Mouse (Mus musculus): ENCODE measurements at regions not wholly inside any gene's neighbourhood (a gene's known extent, or its start where the extent isn't known, plus 50 kb on each side); places are given as distances from the start of the nearest gene placed in this dataset.
"Not testable (repeated sequence)": the region's sequence is repeated elsewhere in the genome, so short reads cannot be mapped to it uniquely, and the experiment has no call there.

DNA sequence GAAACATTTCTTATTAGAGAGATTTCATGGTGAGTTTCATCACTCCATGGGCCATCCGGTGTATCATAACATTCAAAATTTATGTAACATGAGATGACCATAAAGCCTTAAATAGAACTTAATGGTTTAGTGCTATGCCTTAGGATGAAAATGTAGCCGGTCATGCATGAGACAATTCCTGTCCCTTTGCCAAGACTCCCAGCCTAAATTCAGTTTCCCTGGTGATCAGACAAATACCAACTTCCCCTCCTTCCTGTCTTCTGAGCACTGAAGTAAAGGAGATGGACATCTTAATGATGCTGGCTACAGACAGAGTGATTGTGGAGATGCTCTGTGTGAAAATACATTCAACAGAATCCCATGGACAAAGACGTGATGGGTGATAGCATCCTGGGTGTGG, 322.7 kb downstream of the Ets1 start:
- ATAC-seq (ENCODE audit: insufficient read depth, low FRiP score): no peak
- Histone ChIP-seq H3K36me3 (ENCODE audit: control insufficient read depth, insufficient read depth, low read length) (no peaks in the 10 kb centered on the region), H3K27ac (ENCODE audit: low read length) (no peak overlapping the region), H3K4me2 (ENCODE audit: low read depth, low read length) (no peak overlapping the region), H3K9me3 (replicated peaks; ENCODE audit: control insufficient read depth, low read length) (no peaks in the 10 kb centered on the region), H3K27me3 (ENCODE audit: control insufficient read depth, insufficient read depth, low read length) (no peaks in the 10 kb centered on the region), H3K9ac (ENCODE audit: low read length) (no peak overlapping the region), H3K4me3 (replicated peaks; ENCODE audit: low read length) (no peak overlapping the region), H3K4me1 (ENCODE audit: control insufficient read depth, insufficient read depth, low read length) (no peaks in the 10 kb centered on the region)
- 63% methylated on average over 3 of the region's 3 CpGs for WGBS

DNA sequence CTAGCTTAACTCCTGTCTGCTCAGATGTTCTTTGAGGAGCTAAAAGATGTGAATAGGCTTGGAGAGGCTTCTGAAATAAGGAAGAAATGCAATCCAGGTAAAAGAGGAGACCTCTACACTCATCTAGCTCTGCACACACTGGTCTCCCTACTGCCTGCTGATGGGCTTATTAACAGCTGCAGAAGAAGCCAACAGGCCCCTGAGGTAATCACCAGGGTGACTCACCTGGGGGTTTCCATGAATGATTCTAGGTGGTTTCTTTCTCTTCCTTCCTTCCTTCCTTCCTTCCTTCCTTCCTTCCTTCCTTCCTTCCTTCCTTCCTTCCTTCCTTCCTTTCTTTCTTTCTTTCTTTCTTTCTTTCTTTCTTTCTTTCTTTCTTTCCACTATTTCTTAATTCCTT, 323.4 kb downstream of the Ets1 start:
- not testable (repeated sequence) for H3K4me3 ChIP-seq (replicated peaks; ENCODE audit: low read length); H3K27me3 ChIP-seq (ENCODE audit: control insufficient read depth, insufficient read depth, low read length); H3K9me3 ChIP-seq (replicated peaks; ENCODE audit: control insufficient read depth, low read length); H3K4me2 ChIP-seq (ENCODE audit: low read depth, low read length); H3K9ac ChIP-seq (ENCODE audit: low read length); H3K36me3 ChIP-seq (ENCODE audit: control insufficient read depth, insufficient read depth, low read length); H3K27ac ChIP-seq (ENCODE audit: low read length); ATAC-seq (ENCODE audit: insufficient read depth, low FRiP score); H3K4me1 ChIP-seq (ENCODE audit: control insufficient read depth, insufficient read depth, low read length)

DNA sequence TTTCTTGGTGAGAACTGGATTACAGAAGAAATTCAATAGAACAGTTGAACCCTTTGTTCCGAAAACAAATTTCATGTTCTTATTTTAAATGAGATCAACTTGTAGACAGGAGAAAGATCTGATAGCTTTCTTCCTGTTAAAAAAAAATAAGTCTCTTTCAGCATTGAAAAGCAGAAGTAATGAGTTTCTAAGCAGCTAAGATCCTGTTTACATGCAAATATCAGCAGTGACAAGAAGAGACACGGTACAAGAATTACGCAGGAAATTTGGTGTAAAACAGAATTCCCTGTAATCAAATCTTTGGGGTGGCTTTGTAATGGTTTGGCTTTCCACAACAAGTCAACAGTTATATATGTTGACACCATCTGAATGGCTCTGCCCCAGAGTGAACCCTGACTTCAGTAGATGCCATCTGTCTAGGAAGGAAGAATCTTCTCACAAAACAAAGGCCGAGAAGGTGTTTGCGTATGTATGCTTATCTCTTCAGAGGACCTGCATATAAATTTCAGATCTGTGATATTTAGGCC, 326.7 kb downstream of the Ets1 start:
- no peak overlapping the region for H3K27ac ChIP-seq (ENCODE audit: low read length)
- no peaks in the 10 kb centered on the region for H3K4me1 ChIP-seq (ENCODE audit: control insufficient read depth, insufficient read depth, low read length)
- H3K9me3 ChIP-seq (replicated peaks; ENCODE audit: control insufficient read depth, low read length): no peaks in the 10 kb centered on the region
- WGBS: 85% methylated on average over 5 of the region's 5 CpGs
- H3K4me3 ChIP-seq (replicated peaks; ENCODE audit: low read length): no peak overlapping the region
- no peaks in the 10 kb centered on the region for H3K27me3 ChIP-seq (ENCODE audit: control insufficient read depth, insufficient read depth, low read length)
- H3K9ac ChIP-seq (ENCODE audit: low read length): no peak overlapping the region
- H3K36me3 ChIP-seq (ENCODE audit: control insufficient read depth, insufficient read depth, low read length): no peaks in the 10 kb centered on the region
- ATAC-seq (ENCODE audit: insufficient read depth, low FRiP score): no peak
- H3K4me2 ChIP-seq (ENCODE audit: low read depth, low read length): no peak overlapping the region

DNA sequence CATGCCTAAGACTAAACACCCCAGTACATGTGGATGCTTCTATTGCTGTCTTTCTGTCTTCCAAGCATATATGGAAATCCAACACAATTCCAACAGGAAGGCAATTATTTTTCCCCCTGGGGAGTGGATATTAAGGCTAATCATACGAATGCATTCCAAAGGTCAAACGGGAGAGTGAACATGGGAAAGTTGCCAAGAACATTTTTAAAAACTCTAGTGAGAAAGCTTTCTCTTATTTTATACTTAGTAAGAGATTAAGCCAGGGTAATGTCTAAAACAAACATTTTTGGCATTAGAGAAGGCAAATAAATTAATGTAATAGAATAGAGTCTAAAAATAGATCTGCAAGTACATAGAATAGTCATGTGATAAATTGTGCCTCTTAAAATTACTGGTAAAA, 332.4 kb downstream of the Ets1 start:
- no peak for ATAC-seq (ENCODE audit: insufficient read depth, low FRiP score)
- Histone ChIP-seq H3K36me3 (ENCODE audit: control insufficient read depth, insufficient read depth, low read length) (no peaks in the 10 kb centered on the region), H3K4me2 (ENCODE audit: low read depth, low read length) (no peak overlapping the region), H3K9me3 (replicated peaks; ENCODE audit: control insufficient read depth, low read length) (no peaks in the 10 kb centered on the region), H3K27ac (ENCODE audit: low read length) (no peak overlapping the region), H3K4me1 (ENCODE audit: control insufficient read depth, insufficient read depth, low read length) (peaks cover 4% of the 10 kb centered on the region; the same call in 1 of the 2 replicates), H3K9ac (ENCODE audit: low read length) (no peak overlapping the region), H3K27me3 (ENCODE audit: control insufficient read depth, insufficient read depth, low read length) (no peaks in the 10 kb centered on the region), H3K4me3 (replicated peaks; ENCODE audit: low read length) (no peak overlapping the region)
- WGBS: 14% methylated on average over 2 of the region's 2 CpGs

DNA sequence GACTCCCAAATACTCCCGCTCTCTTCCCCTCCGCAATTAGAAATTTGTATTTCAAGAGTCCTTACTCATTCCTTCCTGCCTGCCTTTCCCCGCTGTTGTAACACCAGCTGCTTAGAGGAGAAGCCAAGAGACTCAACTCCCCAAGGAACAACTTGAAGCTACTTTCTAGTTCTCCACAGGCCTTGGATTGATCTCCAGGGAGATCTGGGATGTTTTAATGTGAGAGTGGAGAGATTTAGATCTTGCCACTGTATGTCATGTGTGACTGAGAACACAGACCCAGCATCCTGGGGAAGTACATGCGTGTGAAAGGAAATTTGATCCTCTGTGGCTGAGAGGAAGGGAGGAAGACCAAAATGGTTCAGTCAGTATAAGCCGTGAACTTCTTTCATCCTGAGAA, 335.4 kb downstream of the Ets1 start:
- H3K27ac ChIP-seq (ENCODE audit: low read length): no peak overlapping the region
- H3K4me2 ChIP-seq (ENCODE audit: low read depth, low read length): no peak overlapping the region
- no peak for ATAC-seq (ENCODE audit: insufficient read depth, low FRiP score)
- no peaks in the 10 kb centered on the region for H3K27me3 ChIP-seq (ENCODE audit: control insufficient read depth, insufficient read depth, low read length)
- H3K36me3 ChIP-seq (ENCODE audit: control insufficient read depth, insufficient read depth, low read length): no peaks in the 10 kb centered on the region
- whole genome bisulfite sequencing: 81% methylated on average over 5 of the region's 5 CpGs
- H3K4me3 ChIP-seq (replicated peaks; ENCODE audit: low read length): no peak overlapping the region
- H3K9ac ChIP-seq (ENCODE audit: low read length): no peak overlapping the region
- H3K9me3 ChIP-seq (replicated peaks; ENCODE audit: control insufficient read depth, low read length): no peaks in the 10 kb centered on the region
- H3K4me1 ChIP-seq (ENCODE audit: control insufficient read depth, insufficient read depth, low read length): peaks cover 4% of the 10 kb centered on the region; the same call in 1 of the 2 replicates

DNA sequence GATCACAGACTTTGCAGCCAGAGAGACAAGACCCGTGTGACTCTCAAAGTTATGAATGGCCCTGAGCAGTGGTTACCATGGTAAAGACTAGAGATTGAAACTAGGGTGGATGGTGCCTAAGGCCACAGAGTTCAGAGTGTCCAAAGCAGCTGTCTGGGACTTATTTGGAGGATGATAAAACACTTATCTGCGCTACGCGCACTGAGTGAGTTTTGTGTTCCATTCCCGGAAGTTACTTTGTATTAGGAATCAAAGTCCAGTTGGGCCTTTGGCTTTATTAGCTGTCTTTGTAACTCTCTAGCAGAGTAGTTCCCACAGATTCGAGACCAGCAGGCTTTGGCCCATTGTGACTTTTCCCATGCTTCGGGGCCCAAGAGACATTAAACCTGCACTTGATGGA, 335.9 kb downstream of the Ets1 start:
- Histone ChIP-seq H3K36me3 (ENCODE audit: control insufficient read depth, insufficient read depth, low read length) (no peaks in the 10 kb centered on the region), H3K4me2 (ENCODE audit: low read depth, low read length) (no peak overlapping the region), H3K9ac (ENCODE audit: low read length) (no peak overlapping the region), H3K27ac (ENCODE audit: low read length) (no peak overlapping the region), H3K4me3 (replicated peaks; ENCODE audit: low read length) (no peak overlapping the region), H3K9me3 (replicated peaks; ENCODE audit: control insufficient read depth, low read length) (no peaks in the 10 kb centered on the region), H3K27me3 (ENCODE audit: control insufficient read depth, insufficient read depth, low read length) (no peaks in the 10 kb centered on the region), H3K4me1 (ENCODE audit: control insufficient read depth, insufficient read depth, low read length) (peaks cover 4% of the 10 kb centered on the region; the same call in 1 of the 2 replicates)
- ATAC-seq (ENCODE audit: insufficient read depth, low FRiP score): no peak
- 74% methylated on average over 7 of the region's 7 CpGs for WGBS

DNA sequence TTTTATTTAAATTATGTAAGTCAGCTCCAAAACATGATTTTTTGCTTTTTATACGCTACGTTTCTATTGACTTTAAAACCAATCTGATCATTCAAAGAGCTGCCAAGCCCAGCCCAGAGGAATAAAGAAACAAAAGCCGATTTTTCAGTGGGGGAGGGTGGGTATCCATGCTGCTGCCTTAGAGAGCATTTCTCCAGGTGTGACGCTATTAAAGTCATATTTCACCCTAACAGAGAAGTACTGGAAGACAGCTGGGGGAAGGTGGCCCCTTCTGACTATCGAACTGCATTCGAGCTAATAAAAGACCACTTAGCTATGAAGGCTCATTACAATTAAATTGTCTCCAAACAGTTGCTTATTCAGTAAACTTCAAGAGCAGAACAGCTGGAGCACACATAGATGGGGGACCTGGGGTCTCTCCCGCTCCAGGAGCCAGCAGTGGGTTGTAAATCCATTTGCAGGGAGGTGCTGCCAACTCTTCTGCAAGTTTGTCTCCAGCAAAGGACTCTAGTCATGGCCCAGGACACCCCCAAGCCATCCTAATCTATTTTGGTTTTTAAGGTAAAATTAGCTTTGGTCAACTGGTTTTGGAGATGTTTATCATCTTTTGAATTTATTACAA, 336.5 kb downstream of the Ets1 start:
- Histone ChIP-seq H3K9ac (ENCODE audit: low read length) (no peak overlapping the region), H3K27me3 (ENCODE audit: control insufficient read depth, insufficient read depth, low read length) (no peaks in the 10 kb centered on the region), H3K27ac (ENCODE audit: low read length) (no peak overlapping the region), H3K36me3 (ENCODE audit: control insufficient read depth, insufficient read depth, low read length) (no peaks in the 10 kb centered on the region), H3K4me3 (replicated peaks; ENCODE audit: low read length) (no peak overlapping the region), H3K4me1 (ENCODE audit: control insufficient read depth, insufficient read depth, low read length) (peaks cover 4% of the 10 kb centered on the region; the same call in 1 of the 2 replicates), H3K4me2 (ENCODE audit: low read depth, low read length) (no peak overlapping the region), H3K9me3 (replicated peaks; ENCODE audit: control insufficient read depth, low read length) (no peaks in the 10 kb centered on the region)
- 57% methylated on average over 7 of the region's 7 CpGs for WGBS
- no peak for ATAC-seq (ENCODE audit: insufficient read depth, low FRiP score)

DNA sequence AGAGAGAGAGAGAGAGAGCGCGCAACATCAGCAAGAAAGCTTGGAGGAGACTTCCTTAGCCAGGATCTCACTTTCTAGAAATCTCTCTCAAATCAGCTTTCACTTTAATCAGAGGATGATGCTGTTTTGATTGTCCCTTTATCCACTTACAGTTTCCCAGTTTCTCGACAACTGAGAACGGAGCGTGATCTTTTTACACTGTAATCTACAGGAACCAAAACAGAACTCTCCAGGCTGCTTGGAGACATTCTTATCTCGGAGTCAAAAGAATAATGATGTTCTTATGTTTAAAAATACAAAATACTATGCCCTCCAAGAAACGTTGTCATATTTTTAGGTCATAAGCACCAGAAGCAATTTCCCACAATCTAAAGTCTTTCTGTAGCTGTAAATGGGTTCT, 341.7 kb downstream of the Ets1 start:
- no peak for ATAC-seq (ENCODE audit: insufficient read depth, low FRiP score)
- no peaks in the 10 kb centered on the region for H3K36me3 ChIP-seq (ENCODE audit: control insufficient read depth, insufficient read depth, low read length)
- H3K27ac ChIP-seq (ENCODE audit: low read length): no peak overlapping the region
- no peaks in the 10 kb centered on the region for H3K4me1 ChIP-seq (ENCODE audit: control insufficient read depth, insufficient read depth, low read length)
- H3K9me3 ChIP-seq (replicated peaks; ENCODE audit: control insufficient read depth, low read length): no peaks in the 10 kb centered on the region
- WGBS: 67% methylated on average over 7 of the region's 7 CpGs
- H3K9ac ChIP-seq (ENCODE audit: low read length): no peak overlapping the region
- no peaks in the 10 kb centered on the region for H3K27me3 ChIP-seq (ENCODE audit: control insufficient read depth, insufficient read depth, low read length)
- no peak overlapping the region for H3K4me3 ChIP-seq (replicated peaks; ENCODE audit: low read length)
- H3K4me2 ChIP-seq (ENCODE audit: low read depth, low read length): no peak overlapping the region

DNA sequence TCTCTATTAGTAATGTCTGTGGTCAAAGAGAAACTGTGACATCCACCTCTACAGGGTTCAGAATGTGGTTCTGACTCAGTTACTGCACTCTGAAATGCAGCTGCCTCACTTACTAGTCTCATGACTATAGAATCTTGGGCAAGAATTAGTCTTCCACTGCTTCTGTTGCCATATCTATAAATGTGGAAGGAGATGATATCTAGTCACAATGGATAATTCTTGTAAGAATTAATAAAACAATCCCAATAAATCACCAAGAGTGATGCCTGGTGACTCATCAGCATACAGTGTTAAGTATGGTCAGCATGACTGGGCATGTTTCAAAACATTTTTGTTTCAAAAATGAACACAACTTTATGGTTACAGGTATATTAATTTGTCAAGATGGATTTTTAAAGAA, 344.8 kb downstream of the Ets1 start:
- no peak overlapping the region for H3K27ac ChIP-seq (ENCODE audit: low read length)
- no peak overlapping the region for H3K4me3 ChIP-seq (replicated peaks; ENCODE audit: low read length)
- no peak for ATAC-seq (ENCODE audit: insufficient read depth, low FRiP score)
- H3K9ac ChIP-seq (ENCODE audit: low read length): no peak overlapping the region
- H3K4me2 ChIP-seq (ENCODE audit: low read depth, low read length): no peak overlapping the region
- H3K27me3 ChIP-seq (ENCODE audit: control insufficient read depth, insufficient read depth, low read length): no peaks in the 10 kb centered on the region
- H3K9me3 ChIP-seq (replicated peaks; ENCODE audit: control insufficient read depth, low read length): no peaks in the 10 kb centered on the region
- no peaks in the 10 kb centered on the region for H3K4me1 ChIP-seq (ENCODE audit: control insufficient read depth, insufficient read depth, low read length)
- H3K36me3 ChIP-seq (ENCODE audit: control insufficient read depth, insufficient read depth, low read length): no peaks in the 10 kb centered on the region

Measured in stomach, embryonic 16.5 days (tissue).